Mouse (Mus musculus): ENCODE measurements at regions not wholly inside any gene's neighbourhood (a gene's known extent, or its start where the extent isn't known, plus 50 kb on each side); places are given as distances from the start of the nearest gene placed in this dataset.
"Not testable (repeated sequence)": the region's sequence is repeated elsewhere in the genome, so short reads cannot be mapped to it uniquely, and the experiment has no call there.

DNA sequence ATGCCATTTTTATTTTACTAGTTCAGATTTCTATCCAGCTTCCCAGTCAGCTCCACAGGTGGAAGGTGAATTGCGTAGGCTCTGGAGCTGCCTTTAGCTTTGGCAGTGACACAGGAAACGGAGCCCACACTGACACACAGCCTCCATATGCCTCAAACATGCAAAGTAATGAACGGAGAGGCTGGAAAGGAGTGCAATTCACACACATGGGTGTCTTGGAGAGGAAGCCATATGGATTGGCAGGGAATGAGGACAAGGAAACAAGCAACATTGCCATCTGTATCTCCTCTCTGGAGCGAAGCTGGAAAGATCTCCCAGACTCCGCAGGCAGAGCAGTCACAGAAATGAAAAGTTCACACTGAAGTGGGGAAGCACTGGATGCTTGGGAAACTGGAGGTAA is 201.6 kb upstream of the 4930452B06Rik start:
- Histone ChIP-seq H3K9me3 (replicated peaks; ENCODE audit: control insufficient read depth, insufficient read depth, low read length, poor library complexity, severe bottlenecking) (no peaks in the 10 kb centered on the region), H3K9ac (ENCODE audit: low read depth, poor library complexity, severe bottlenecking) (no peak overlapping the region), H3K36me3 (ENCODE audit: control insufficient read depth, insufficient read depth, low read length, poor library complexity, severe bottlenecking) (no peaks in the 10 kb centered on the region), H3K27ac (ENCODE audit: insufficient read depth, low read length) (no peak overlapping the region), H3K27me3 (ENCODE audit: control insufficient read depth, insufficient read depth, low read length, poor library complexity, severe bottlenecking) (no peaks in the 10 kb centered on the region), H3K4me3 (ENCODE audit: low read depth, low read length) (no peak overlapping the region), H3K4me1 (ENCODE audit: control insufficient read depth, insufficient read depth, low read length) (no peaks in the 10 kb centered on the region)
- no peak for TF ChIP-seq POLR2A (IDR thresholded peaks at IDR 0.05; ENCODE audit: insufficient read depth, low read length)
- TF ChIP-seq EP300 (IDR thresholded peaks at IDR 0.05; ENCODE audit: insufficient read depth, low read depth, low read length): no peak
- no peak for TF ChIP-seq CTCF (IDR thresholded peaks at IDR 0.05; ENCODE audit: low read depth, low read length)

DNA sequence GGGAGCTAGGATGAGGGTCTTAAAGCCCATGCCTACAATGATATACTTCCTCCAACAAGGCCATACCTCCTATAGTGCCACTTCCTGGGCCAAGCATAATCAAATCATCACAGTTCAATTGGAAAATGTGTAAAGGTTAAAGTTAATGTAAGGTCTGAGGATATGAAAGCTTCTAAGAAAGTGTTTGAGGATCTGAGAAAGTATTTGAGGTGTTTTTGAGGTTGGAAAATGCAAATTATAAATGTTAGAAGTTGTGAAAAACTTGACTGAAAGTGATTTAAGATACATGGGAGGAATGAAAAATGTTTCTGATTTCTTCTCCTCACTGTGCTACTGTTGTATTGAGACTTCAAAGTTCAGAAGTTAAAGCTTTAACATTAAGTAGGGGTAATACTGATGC is 185.5 kb upstream of the 4930452B06Rik start:
- Histone ChIP-seq H3K36me3 (ENCODE audit: control insufficient read depth, insufficient read depth, low read length, poor library complexity, severe bottlenecking) (no peaks in the 10 kb centered on the region), H3K4me1 (ENCODE audit: control insufficient read depth, insufficient read depth, low read length) (no peaks in the 10 kb centered on the region), H3K27ac (ENCODE audit: insufficient read depth, low read length) (no peak overlapping the region), H3K27me3 (ENCODE audit: control insufficient read depth, insufficient read depth, low read length, poor library complexity, severe bottlenecking) (no peaks in the 10 kb centered on the region), H3K9ac (ENCODE audit: low read depth, poor library complexity, severe bottlenecking) (no peak overlapping the region), H3K9me3 (replicated peaks; ENCODE audit: control insufficient read depth, insufficient read depth, low read length, poor library complexity, severe bottlenecking) (no peaks in the 10 kb centered on the region), H3K4me3 (ENCODE audit: low read depth, low read length) (no peak overlapping the region)
- TF ChIP-seq EP300 (IDR thresholded peaks at IDR 0.05; ENCODE audit: insufficient read depth, low read depth, low read length) (no peak), CTCF (IDR thresholded peaks at IDR 0.05; ENCODE audit: low read depth, low read length) (no peak), POLR2A (IDR thresholded peaks at IDR 0.05; ENCODE audit: insufficient read depth, low read length) (no peak)

- Histone ChIP-seq H3K4me3 (ENCODE audit: low read depth, low read length) (no peak overlapping the region), H3K9me3 (replicated peaks; ENCODE audit: control insufficient read depth, insufficient read depth, low read length, poor library complexity, severe bottlenecking) (no peaks in the 10 kb centered on the region), H3K36me3 (ENCODE audit: control insufficient read depth, insufficient read depth, low read length, poor library complexity, severe bottlenecking) (no peaks in the 10 kb centered on the region), H3K4me1 (ENCODE audit: control insufficient read depth, insufficient read depth, low read length) (no peaks in the 10 kb centered on the region), H3K9ac (ENCODE audit: low read depth, poor library complexity, severe bottlenecking) (no peak overlapping the region), H3K27ac (ENCODE audit: insufficient read depth, low read length) (no peak overlapping the region), H3K27me3 (ENCODE audit: control insufficient read depth, insufficient read depth, low read length, poor library complexity, severe bottlenecking) (no peaks in the 10 kb centered on the region)
- TF ChIP-seq CTCF (IDR thresholded peaks at IDR 0.05; ENCODE audit: low read depth, low read length) (no peak), EP300 (IDR thresholded peaks at IDR 0.05; ENCODE audit: insufficient read depth, low read depth, low read length) (no peak), POLR2A (IDR thresholded peaks at IDR 0.05; ENCODE audit: insufficient read depth, low read length) (no peak)
Observed at GRCm38 (mm10) chr14:8850208-8850607, 184.2 kb upstream of the 4930452B06Rik start.

GRCm38 (mm10) chr14:8833516-8833915 is 167.5 kb upstream of the 4930452B06Rik start:
- Histone ChIP-seq H3K4me3 (ENCODE audit: low read depth, low read length) (no peak overlapping the region), H3K9ac (ENCODE audit: low read depth, poor library complexity, severe bottlenecking) (no peak overlapping the region), H3K36me3 (ENCODE audit: control insufficient read depth, insufficient read depth, low read length, poor library complexity, severe bottlenecking) (no peaks in the 10 kb centered on the region), H3K27me3 (ENCODE audit: control insufficient read depth, insufficient read depth, low read length, poor library complexity, severe bottlenecking) (no peaks in the 10 kb centered on the region), H3K27ac (ENCODE audit: insufficient read depth, low read length) (no peak overlapping the region), H3K4me1 (ENCODE audit: control insufficient read depth, insufficient read depth, low read length) (no peaks in the 10 kb centered on the region), H3K9me3 (replicated peaks; ENCODE audit: control insufficient read depth, insufficient read depth, low read length, poor library complexity, severe bottlenecking) (no peaks in the 10 kb centered on the region)
- TF ChIP-seq POLR2A (IDR thresholded peaks at IDR 0.05; ENCODE audit: insufficient read depth, low read length) (no peak), EP300 (IDR thresholded peaks at IDR 0.05; ENCODE audit: insufficient read depth, low read depth, low read length) (no peak), CTCF (IDR thresholded peaks at IDR 0.05; ENCODE audit: low read depth, low read length) (no peak)

DNA sequence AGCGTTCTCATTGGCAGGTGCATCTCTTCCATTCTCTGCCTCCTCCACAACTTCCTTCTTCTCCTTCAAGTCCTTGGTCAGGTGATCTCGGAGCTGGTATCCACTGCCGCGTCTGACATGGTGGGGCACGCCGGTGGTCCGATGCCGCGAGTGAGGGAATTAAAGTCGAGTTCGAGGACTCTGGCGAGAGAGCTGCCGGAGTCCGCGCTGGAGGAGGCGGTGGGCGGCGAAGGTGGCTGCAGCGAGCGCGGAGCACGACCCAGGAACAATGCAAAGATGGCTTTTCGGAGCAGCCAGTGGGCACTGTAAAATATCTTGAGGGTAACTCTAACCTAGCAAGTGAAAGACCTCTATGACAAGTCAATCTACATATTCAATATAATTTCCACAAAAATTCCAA is 134.2 kb upstream of the 4930452B06Rik start:
- H3K36me3 ChIP-seq (ENCODE audit: control insufficient read depth, insufficient read depth, low read length, poor library complexity, severe bottlenecking): not testable (repeated sequence)

GRCm38 (mm10) chr14:8789348-8789747 is 123.3 kb upstream of the 4930452B06Rik start:
- H3K9ac ChIP-seq (ENCODE audit: low read depth, poor library complexity, severe bottlenecking): no peak overlapping the region
- H3K4me3 ChIP-seq (ENCODE audit: low read depth, low read length): no peak overlapping the region
- no peaks in the 10 kb centered on the region for H3K27me3 ChIP-seq (ENCODE audit: control insufficient read depth, insufficient read depth, low read length, poor library complexity, severe bottlenecking)
- no peaks in the 10 kb centered on the region for H3K9me3 ChIP-seq (replicated peaks; ENCODE audit: control insufficient read depth, insufficient read depth, low read length, poor library complexity, severe bottlenecking)
- H3K27ac ChIP-seq (ENCODE audit: insufficient read depth, low read length): no peak overlapping the region
- no peak for TF ChIP-seq EP300 (IDR thresholded peaks at IDR 0.05; ENCODE audit: insufficient read depth, low read depth, low read length)
- no peak for TF ChIP-seq CTCF (IDR thresholded peaks at IDR 0.05; ENCODE audit: low read depth, low read length)
- no peak for TF ChIP-seq POLR2A (IDR thresholded peaks at IDR 0.05; ENCODE audit: insufficient read depth, low read length)
- no peaks in the 10 kb centered on the region for H3K36me3 ChIP-seq (ENCODE audit: control insufficient read depth, insufficient read depth, low read length, poor library complexity, severe bottlenecking)
- H3K4me1 ChIP-seq (ENCODE audit: control insufficient read depth, insufficient read depth, low read length): no peaks in the 10 kb centered on the region

More for the DNA sequence above, 134.2 kb upstream of the 4930452B06Rik start:
- H3K27ac ChIP-seq (ENCODE audit: insufficient read depth, low read length); H3K4me3 ChIP-seq (ENCODE audit: low read depth, low read length); H3K9ac ChIP-seq (ENCODE audit: low read depth, poor library complexity, severe bottlenecking); H3K4me1 ChIP-seq (ENCODE audit: control insufficient read depth, insufficient read depth, low read length); H3K9me3 ChIP-seq (replicated peaks; ENCODE audit: control insufficient read depth, insufficient read depth, low read length, poor library complexity, severe bottlenecking); H3K27me3 ChIP-seq (ENCODE audit: control insufficient read depth, insufficient read depth, low read length, poor library complexity, severe bottlenecking): not testable (repeated sequence)

Data from ES-Bruce4 (cell line).